Mouse (Mus musculus) cerebellum, adult 2 months (tissue): ENCODE results near the gene Lin9. TPM values are rescaled to one million over a fixed set of nuclear protein-coding genes. Genes with fewer than 3 reads are reported as not detected.

Experiments used
- DNase-seq, 2 experiments: peaks; one replicate each; pipeline ENCODE4 v3.0.0; 2021
- H3K27ac ChIP-seq: fragments of 200-500 bp; 2 replicates; pipeline ENCODE4 v1.5.1; 2012; ENCODE audit warnings: low read length, control low read depth, inconsistent platforms; ENCODE audit not compliant: insufficient read depth
- H3K27me3 ChIP-seq: fragments of 200-500 bp; 2 replicates; pipeline ENCODE4 v1.6.1; 2012; ENCODE audit warnings: inconsistent platforms, mild to moderate bottlenecking, low read length, moderate library complexity; ENCODE audit not compliant: control insufficient read depth, insufficient read depth
- H3K4me1 ChIP-seq: fragments of 200-500 bp; 2 replicates; pipeline ENCODE4 v1.6.1; 2011; ENCODE audit warnings: low read length; ENCODE audit not compliant: control insufficient read depth, insufficient read depth
- H3K4me3 ChIP-seq: fragments of 200-500 bp; replicated peaks from 2 replicates; pipeline ENCODE3; 2011; ENCODE audit warnings: mild to moderate bottlenecking, low read depth, low read length, control low read depth; ENCODE audit not compliant: insufficient read depth
- CTCF ChIP-seq: fragments of 200-500 bp; IDR thresholded peaks from 2 replicates; pipeline ENCODE4 v1.5.1; 2011; ENCODE audit warnings: low read depth, mild to moderate bottlenecking, control low read depth, low read length, moderate library complexity, borderline replicate concordance; ENCODE audit not compliant: insufficient read depth
- POLR2A ChIP-seq: fragments of 200-500 bp; IDR thresholded peaks from 2 replicates; pipeline ENCODE4 v1.6.1; 2011; ENCODE audit warnings: low read length, control low read depth, borderline replicate concordance; ENCODE audit not compliant: insufficient read depth
- WGBS: fragments of 180-500 bp; shearing (Covaris S2); methylation state at CpG from one replicate; pipeline ENCODE4 v1.1.7; 2018; 5-methylcytosine and 5-hydroxymethylcytosine counted together
- polyA plus RNA-seq: library from polyadenylated mRNA; depleted of rRNA; stranded (reverse); fragments of >200 nt; gene quantifications from 2 replicates; pipeline ENCODE4 v1.2.3, GENCODE M21; 2012

Gene Lin9
- polyA plus RNA-seq, 1 experiment = 5.2 TPM

DNA sequence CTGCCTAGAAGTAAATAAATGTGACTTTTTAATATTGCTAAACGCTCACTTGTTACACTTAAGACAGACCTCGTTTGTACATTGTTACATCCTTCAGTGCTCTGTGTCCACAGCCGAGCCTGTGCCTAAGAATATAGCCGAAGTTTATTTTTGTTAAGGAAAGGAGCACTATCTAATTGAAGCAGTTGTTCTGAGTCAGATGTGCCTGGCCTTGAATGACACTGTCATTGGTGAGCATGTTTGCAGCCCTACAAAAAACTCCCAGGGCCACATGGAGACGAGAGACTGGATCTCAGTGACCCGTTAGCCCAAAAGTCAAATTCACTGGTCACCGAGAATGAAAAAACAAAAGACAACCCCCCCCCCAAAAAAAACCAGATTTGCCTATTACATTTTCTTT, 50.3 kb downstream of the Lin9 start:
- TF ChIP-seq CTCF (no peak), POLR2A (no peak)
- no peaks in the 10 kb centered on the region for H3K4me1 ChIP-seq
- no peak for DNase-seq
- 90% methylated on average over 7 of the region's 7 CpGs for WGBS
- no peak overlapping the region for H3K27ac ChIP-seq
- H3K27me3 ChIP-seq = no peaks in the 10 kb centered on the region; the same call in 1 of the 2 replicates
- H3K4me3 ChIP-seq = no peak overlapping the region

DNA sequence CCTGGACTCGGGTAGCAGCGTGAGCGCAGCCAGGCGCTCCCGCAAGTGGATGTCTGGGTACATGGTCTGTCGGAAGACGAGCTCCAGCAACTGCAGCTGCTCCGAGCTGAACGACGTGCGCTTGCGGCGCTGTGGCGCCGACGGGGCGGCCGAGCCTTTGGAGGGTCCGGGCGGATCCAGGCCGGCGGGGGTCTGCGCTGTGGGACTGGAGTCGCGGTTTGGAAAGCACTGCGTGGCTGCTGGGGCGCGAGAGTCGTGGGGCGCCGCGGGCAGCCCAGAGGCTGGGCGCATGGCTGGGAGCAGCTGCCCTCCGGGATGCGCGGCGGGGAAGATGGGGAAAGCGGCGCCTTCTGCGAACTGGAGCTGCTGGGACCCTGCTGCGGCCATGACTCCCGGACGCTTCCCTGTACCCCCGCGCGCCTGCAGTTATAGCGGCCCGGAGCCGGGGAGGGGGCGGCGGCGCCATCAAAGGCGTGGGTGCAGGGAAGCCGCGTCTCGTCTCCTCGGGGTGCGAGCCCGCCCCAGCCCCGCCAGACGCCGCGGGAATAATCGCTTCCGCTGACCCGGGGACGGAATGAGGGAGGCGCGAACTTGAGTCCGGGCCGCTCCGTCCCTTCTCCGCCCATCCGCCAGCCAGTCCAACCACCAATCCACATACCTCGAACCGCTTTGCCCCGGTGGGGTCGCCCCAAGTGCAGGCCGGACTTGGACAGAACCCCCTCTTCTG, 55.8 kb downstream of the Lin9 start, which contains the start of gene Mixl1:
TSS of gene Mixl1 (minus strand) at position 409 of the 727 bp plus-strand sequence.
- 2% methylated on average over 73 of the region's 79 CpGs for WGBS
- Histone ChIP-seq H3K4me3 (no peak within 1 kb of the TSS), H3K27ac (no peak within 1 kb of the TSS), H3K4me1 (no peaks in the 10 kb centered on the region), H3K27me3 (peaks cover 6% of the 10 kb centered on the region; the same call in 1 of the 2 replicates)
- no peak for DNase-seq
- TF ChIP-seq CTCF (no peak), POLR2A (no peak)

GRCm38 (mm10) chr1:180698063-180698462, 57.1 kb downstream of the Lin9 start:
- no peaks in the 10 kb centered on the region for H3K4me1 ChIP-seq
- H3K4me3 ChIP-seq = no peak overlapping the region
- H3K27me3 ChIP-seq = peaks cover 6% of the 10 kb centered on the region; the same call in 1 of the 2 replicates
- DNase-seq = no peak
- 78% methylated on average over 5 of the region's 5 CpGs for WGBS
- TF ChIP-seq POLR2A (no peak), CTCF (no peak)
- H3K27ac ChIP-seq = no peak overlapping the region

GRCm38 (mm10) chr1:180703400-180703799, 62.5 kb downstream of the Lin9 start:
- H3K4me3 ChIP-seq = no peak overlapping the region
- DNase-seq = no peak
- WGBS = 39% methylated on average over 6 of the region's 6 CpGs
- TF ChIP-seq CTCF (no peak), POLR2A (no peak)
- H3K27ac ChIP-seq = no peak overlapping the region
- no peaks in the 10 kb centered on the region for H3K27me3 ChIP-seq
- H3K4me1 ChIP-seq = no peaks in the 10 kb centered on the region

GRCm38 (mm10) chr1:180707368-180707767, 66.4 kb downstream of the Lin9 start:
- H3K4me3 ChIP-seq = no peak overlapping the region
- TF ChIP-seq POLR2A (no peak), CTCF (no peak)
- no peak for DNase-seq
- no peak overlapping the region for H3K27ac ChIP-seq
- H3K27me3 ChIP-seq = no peaks in the 10 kb centered on the region
- WGBS = 57% methylated on average over 3 of the region's 3 CpGs
- H3K4me1 ChIP-seq = no peaks in the 10 kb centered on the region

- H3K4me1 ChIP-seq = no peaks in the 10 kb centered on the region
- 89% methylated on average over 3 of the region's 3 CpGs for WGBS
- no peaks in the 10 kb centered on the region for H3K27me3 ChIP-seq
- no peak for DNase-seq
- TF ChIP-seq POLR2A = no peak
- TF ChIP-seq CTCF = no peak
- no peak overlapping the region for H3K4me3 ChIP-seq
- no peak overlapping the region for H3K27ac ChIP-seq
Observed at GRCm38 (mm10) chr1:180707813-180708212, 66.9 kb downstream of the Lin9 start.

GRCm38 (mm10) chr1:180708935-180709776, 68.2 kb downstream of the Lin9 start:
- Histone ChIP-seq H3K4me1 (no peaks in the 10 kb centered on the region), H3K27me3 (no peaks in the 10 kb centered on the region), H3K27ac (no peak overlapping the region), H3K4me3 (no peak overlapping the region)
- DNase-seq = no peak
- TF ChIP-seq POLR2A (no peak), CTCF (no peak)
- WGBS = 69% methylated on average over 14 of the region's 14 CpGs
